Mouse (Mus musculus): ENCODE results near the gene Cnga4.
A peak's percentile ranks its signal among the peaks of the same experiment; 100 is the strongest.
"Not testable (repeated sequence)": the region's sequence is repeated elsewhere in the genome, so short reads cannot be mapped to it uniquely, and the experiment has no call there.

Gene Cnga4

DNA sequence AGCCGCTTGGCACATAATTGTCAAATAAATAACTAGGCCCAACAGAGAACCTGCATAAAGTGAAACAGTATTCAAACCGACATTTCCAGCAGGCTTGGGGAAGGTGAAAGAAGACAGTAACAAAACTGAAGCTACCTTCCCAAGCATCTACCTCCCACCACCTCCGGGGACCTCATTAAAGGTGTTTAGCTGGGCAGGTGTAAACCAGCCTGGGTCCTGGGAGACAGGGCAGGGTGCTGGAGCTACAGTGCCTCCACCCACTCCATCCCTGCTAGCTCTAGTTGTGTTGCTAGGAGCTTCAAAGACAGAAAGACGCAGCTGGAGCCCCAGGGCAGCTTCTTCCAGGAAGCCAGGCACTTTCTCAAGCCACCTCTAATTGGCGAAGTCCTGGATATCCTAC is at the start of gene Cnga4:
Cnga4 (plus strand) TSS at position 301 of the 400 bp plus-strand sequence.
- no peak for DNase-seq (ENCODE audit: low read depth in 2 of 2, low spot score in 2 of 2)

GRCm38 (mm10) chr7:105356064-105356463 is 48.3 kb upstream of the Cnga4 start:
- DNase-seq (ENCODE audit: low read depth in 2 of 2, low spot score in 2 of 2) = not testable (repeated sequence)

DNA sequence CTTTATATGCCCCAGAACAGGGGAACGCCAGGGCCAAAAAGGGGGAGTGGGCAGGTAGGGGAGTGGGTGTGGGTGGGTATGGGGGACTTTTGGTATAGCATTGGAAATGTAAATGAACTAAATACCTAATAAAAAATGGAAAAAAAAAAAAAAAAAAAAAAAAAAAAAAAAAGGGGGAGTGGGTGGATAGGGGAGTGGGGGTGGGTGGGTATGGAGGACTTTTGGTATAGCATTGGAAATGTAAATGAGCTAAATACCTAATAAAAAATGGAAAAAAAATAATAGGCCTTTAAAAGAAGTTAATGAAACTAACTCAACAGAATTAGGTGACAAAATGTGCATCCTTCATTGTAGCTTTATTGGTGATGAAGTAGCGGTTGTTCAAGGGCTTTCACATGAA is 47.9 kb upstream of the Cnga4 start:
- DNase-seq (ENCODE audit: low read depth in 2 of 2, low spot score in 2 of 2) = not testable (repeated sequence)

- DNase-seq (ENCODE audit: low read depth in 2 of 2, low spot score in 2 of 2) = no peak
Measured at GRCm38 (mm10) chr7:105361713-105362112, 42.7 kb upstream of the Cnga4 start.

- no peak for DNase-seq (ENCODE audit: low read depth in 2 of 2, low spot score in 2 of 2)
Measured at GRCm38 (mm10) chr7:105367268-105367667, 37.1 kb upstream of the Cnga4 start.

DNA sequence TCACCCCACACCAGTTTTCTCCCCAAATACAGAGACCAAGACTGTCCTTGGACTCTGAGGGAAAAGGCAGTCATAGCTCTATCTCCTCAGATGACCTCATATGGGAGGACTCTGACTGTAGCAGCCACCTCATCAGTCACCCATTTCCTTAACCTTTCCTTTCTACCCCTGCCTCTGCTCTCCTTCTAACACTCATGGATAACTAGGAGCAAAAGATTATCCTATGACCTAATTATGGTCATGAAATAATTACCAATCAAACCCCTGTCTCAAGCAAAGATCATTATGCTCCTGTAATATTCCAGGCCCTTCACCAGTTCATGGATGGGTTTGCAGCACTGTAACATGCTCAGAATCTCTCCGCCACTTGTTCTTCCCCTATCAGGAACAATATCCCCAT is 36.4 kb upstream of the Cnga4 start, which contains the start of gene Olfr692:
Olfr692 (plus strand) TSS at position 301 of the 400 bp plus-strand sequence.
- no peak for DNase-seq (ENCODE audit: low read depth in 2 of 2, low spot score in 2 of 2)

- DNase-seq (ENCODE audit: low read depth in 2 of 2, low spot score in 2 of 2) = no peak
Measured at GRCm38 (mm10) chr7:105368521-105368920, 35.8 kb upstream of the Cnga4 start.

DNA sequence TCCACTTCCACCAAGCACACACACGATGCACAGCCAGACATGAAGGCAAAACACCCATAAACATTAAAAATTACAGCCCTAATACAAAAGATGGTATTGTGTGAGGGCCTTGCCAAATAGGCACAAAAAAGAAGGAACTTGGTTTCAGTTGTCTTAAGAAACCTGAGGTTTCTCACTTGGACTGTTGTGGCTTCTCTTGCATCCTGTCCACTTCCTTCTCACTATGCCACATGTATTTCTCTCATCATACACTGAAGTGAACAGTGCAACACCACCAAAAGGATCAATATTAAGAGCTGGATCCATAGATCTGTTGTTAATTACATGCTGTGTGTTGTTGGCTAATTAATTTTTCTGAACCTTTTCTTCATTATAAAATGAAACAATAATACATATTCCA is 31.5 kb upstream of the Cnga4 start:
- DNase-seq (ENCODE audit: low read depth in 2 of 2, low spot score in 2 of 2) = no peak

- no peak for DNase-seq (ENCODE audit: low read depth in 2 of 2, low spot score in 2 of 2)
Measured at GRCm38 (mm10) chr7:105373509-105373908, 30.9 kb upstream of the Cnga4 start.

DNA sequence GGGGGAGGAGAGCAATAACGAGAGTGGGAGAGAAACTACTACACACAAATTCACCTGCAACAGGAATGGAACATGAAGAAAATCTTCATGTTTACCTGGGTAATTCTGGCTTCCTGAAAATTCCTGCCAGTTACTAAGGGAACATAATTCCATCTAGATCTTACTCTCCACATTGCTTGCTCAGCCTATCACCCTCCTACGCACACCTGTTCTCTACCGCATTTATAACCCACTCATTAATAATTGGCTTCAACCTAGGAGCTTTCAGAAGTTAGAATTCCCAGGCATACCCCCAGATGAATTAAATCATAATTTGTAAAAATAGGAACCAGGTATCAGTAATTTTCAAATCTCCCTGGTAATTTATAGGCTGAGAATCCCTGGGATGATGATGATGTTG is 30.4 kb upstream of the Cnga4 start:
- DNase-seq (ENCODE audit: low read depth in 2 of 2, low spot score in 2 of 2) = no peak

DNA sequence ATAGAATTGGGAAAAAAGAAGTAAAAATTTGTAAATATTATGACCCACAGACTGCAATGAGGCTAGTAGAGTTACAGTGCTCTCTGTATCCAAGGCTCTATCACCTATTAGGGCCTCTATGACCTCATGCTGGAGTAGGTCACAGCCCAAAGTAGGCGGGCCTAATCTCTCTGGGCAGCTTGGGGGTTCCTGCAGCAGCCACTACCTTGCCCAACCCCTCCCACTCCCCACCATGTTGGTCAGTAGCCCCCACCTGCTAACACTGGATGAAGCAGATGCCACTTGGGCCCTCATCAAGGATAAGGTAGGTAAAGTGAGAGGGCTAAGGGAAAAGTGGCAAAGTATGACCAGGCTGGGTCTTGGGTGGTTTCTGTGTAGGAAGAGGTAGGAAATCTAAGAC is 29.5 kb upstream of the Cnga4 start, which contains the start of gene Gm5901:
Gm5901 (plus strand) TSS at position 173 of the 400 bp plus-strand sequence.
- no peak for DNase-seq (ENCODE audit: low read depth in 2 of 2, low spot score in 2 of 2)

- no peak for DNase-seq (ENCODE audit: low read depth in 2 of 2, low spot score in 2 of 2)
Measured at GRCm38 (mm10) chr7:105380329-105380728, 24.0 kb upstream of the Cnga4 start.

- no peak for DNase-seq (ENCODE audit: low read depth in 2 of 2, low spot score in 2 of 2)
Measured at GRCm38 (mm10) chr7:105387696-105388095, 16.7 kb upstream of the Cnga4 start.

- no peak for DNase-seq (ENCODE audit: low read depth in 2 of 2, low spot score in 2 of 2)
Measured at GRCm38 (mm10) chr7:105390236-105390635, 14.1 kb upstream of the Cnga4 start.

GRCm38 (mm10) chr7:105394606-105395005 is 9.8 kb upstream of the Cnga4 start:
- no peak for DNase-seq (ENCODE audit: low read depth in 2 of 2, low spot score in 2 of 2)

GRCm38 (mm10) chr7:105395131-105395820 is 9.1 kb upstream of the Cnga4 start:
- DNase-seq (ENCODE audit: low read depth in 2 of 2, low spot score in 2 of 2) = no peak

GRCm38 (mm10) chr7:105396126-105396525 is 8.2 kb upstream of the Cnga4 start:
- DNase-seq (ENCODE audit: low read depth in 2 of 2, low spot score in 2 of 2) = no peak

- no peak for DNase-seq (ENCODE audit: low read depth in 2 of 2, low spot score in 2 of 2)
Measured at GRCm38 (mm10) chr7:105399058-105399934, 5.1 kb upstream of the Cnga4 start.

DNA sequence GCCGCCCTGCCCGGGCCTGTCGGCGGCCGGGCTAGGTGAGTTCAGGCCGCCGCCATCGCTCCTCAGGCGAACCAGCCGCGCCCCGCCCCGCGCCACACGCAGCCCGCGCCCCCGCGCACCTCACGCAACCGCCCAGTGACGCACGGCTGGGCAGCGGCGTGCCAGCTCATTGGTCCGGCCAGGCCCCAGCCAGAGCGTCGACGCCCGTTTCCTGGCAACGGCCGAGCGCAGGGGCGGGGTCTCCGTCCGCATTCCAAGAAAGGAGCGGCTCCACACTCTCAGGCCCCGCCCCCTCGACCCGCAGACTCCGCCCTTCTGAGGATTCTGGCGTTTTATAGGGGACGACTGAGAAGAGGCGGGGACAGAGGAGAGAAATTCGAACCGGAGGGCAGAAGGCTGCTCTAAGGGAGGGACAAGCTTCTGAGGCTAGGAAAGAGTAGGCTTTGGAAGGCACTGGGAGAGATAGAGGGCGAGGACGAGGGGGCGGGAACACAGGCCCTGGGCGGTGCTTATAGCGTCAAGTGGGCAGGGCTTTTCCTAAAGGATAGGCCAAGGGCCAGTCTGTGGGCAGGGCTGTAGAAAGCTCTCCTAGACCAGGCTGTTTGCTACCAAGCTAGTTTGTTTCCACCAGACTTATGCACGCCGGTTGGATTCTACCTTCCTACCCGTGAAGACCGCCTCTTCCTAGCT is 4.3 kb upstream of the Cnga4 start, which contains the start of gene Fam160a2:
Fam160a2 (minus strand) TSS at position 120 of the 690 bp plus-strand sequence.
- DNase-seq (ENCODE audit: low read depth in 2 of 2, low spot score in 2 of 2) = peak; percentile 97

DNA sequence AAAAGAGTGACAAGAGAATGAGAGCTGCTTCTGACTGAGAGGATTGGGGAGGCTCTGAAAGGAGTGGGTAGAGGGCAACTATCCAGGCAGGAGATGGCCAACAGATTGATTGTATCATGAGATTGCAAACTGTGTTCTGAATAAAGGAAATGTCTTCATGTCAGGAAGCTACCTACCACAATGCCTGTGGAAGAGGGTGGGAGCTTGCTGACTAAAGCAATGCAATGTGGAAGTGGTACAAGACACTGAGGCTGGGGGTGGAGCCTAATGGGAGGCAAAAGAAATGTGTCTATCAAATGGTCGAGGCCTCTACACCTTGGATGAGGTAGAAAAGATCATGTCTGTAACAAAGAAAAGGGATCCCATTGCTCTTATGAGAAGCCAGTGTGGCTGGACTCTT is 2.0 kb downstream of the Cnga4 start:
- no peak for DNase-seq (ENCODE audit: low read depth in 2 of 2, low spot score in 2 of 2)

DNA sequence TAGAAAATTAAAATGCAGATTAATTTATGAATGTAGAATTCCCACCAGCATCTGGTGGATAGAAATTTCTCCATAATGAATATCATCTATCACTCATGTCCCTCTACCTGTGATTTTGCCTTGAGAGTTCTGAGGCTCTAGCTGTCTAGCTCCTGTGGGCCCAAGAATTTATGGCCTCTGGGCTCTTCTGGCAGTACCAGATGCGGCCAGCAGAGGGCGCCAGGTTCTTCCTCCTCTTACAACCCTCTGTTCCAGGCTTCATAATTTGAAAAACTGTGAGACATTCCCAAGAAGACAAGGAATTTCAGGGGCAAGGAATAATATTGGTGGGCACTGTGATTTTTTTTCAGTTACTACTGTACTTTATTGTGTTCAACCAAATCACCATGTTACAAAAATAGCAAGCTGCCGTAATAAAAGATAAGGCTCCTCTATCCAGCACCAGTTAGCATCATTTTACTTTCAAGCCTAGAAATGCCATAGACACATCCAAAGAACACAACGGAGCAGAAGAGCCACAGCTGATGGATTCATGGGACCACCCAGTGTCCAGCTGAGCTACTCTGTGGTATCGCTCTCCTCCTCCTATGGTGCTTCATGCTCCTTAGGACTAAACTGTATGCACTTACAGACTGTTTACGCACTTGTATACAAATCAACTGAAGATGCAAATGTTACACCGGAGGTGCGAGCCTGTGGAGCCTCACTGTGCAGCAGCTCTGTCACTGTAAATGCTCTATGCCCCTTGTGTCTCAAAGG is 7.7 kb downstream of the Cnga4 start:
- DNase-seq (ENCODE audit: low read depth in 2 of 2, low spot score in 2 of 2) = peak; percentile 63 to 67

Measured in CD8-positive naive resting alpha-beta T cell, adult 2 months (primary cell).